Mouse (Mus musculus) stomach, embryonic 15.5 days (tissue): ENCODE measurements around the gene Gm42906. TPM values are rescaled to one million over a fixed set of nuclear protein-coding genes. Genes with fewer than 3 reads are reported as not detected.
A peak's percentile ranks its signal among the peaks of the same experiment; 100 is the strongest.

Experiments
- ATAC-seq: fragments of 200-750 bp; cut with Nextera tagmentation; 2 replicates; pipeline ENCODE4 v1.8.0; 2017; ENCODE audit warnings: low read depth, moderate number of reproducible peaks, moderate TSS enrichment; ENCODE audit not compliant: insufficient read depth, low FRiP score
- H3K27ac ChIP-seq: fragments of 300-500 bp; sonication (generic); 2 replicates; pipeline ENCODE4 v1.5.1; 2015; ENCODE audit warnings: mild to moderate bottlenecking, inconsistent platforms
- H3K27me3 ChIP-seq: fragments of 300-500 bp; sonication (generic); replicated peaks from 2 replicates; pipeline ENCODE4 v1.6.1; 2015; ENCODE audit warnings: inconsistent platforms
- H3K36me3 ChIP-seq: fragments of 300-500 bp; sonication (generic); 2 replicates; pipeline ENCODE4 v1.6.1; 2015; ENCODE audit warnings: inconsistent platforms
- H3K4me1 ChIP-seq: fragments of 300-500 bp; sonication (generic); 2 replicates; pipeline ENCODE4 v1.6.1; 2015; ENCODE audit warnings: inconsistent platforms
- H3K4me2 ChIP-seq: fragments of 300-500 bp; sonication (generic); 2 replicates; pipeline ENCODE4 v1.6.1; 2015; ENCODE audit warnings: mild to moderate bottlenecking, inconsistent platforms
- H3K4me3 ChIP-seq: fragments of 300-500 bp; sonication (generic); replicated peaks from 2 replicates; pipeline ENCODE4 v1.5.1; 2015; ENCODE audit warnings: inconsistent platforms
- H3K9ac ChIP-seq: fragments of 300-500 bp; sonication (generic); 2 replicates; pipeline ENCODE4 v1.6.1; 2015; ENCODE audit warnings: inconsistent platforms
- H3K9me3 ChIP-seq: fragments of 300-500 bp; sonication (generic); 2 replicates; pipeline ENCODE4 v1.6.1; 2016; ENCODE audit warnings: inconsistent platforms
- WGBS: fragments of 180-500 bp; shearing (Covaris S2); methylation state at CpG from one replicate; pipeline ENCODE4 v1.1.7; 2015; 5-methylcytosine and 5-hydroxymethylcytosine counted together
- polyA plus RNA-seq: library from polyadenylated mRNA; unstranded; fragments of >200 nt; fragmentation: Nextera tagmentation; extraction: Ambion mirVana; gene quantifications from 2 replicates; pipeline ENCODE4 v1.2.1, GENCODE M21; 2015

Gm42906 gene
- polyA plus RNA-seq, 1 experiment from 2014 or later, result not detected

DNA sequence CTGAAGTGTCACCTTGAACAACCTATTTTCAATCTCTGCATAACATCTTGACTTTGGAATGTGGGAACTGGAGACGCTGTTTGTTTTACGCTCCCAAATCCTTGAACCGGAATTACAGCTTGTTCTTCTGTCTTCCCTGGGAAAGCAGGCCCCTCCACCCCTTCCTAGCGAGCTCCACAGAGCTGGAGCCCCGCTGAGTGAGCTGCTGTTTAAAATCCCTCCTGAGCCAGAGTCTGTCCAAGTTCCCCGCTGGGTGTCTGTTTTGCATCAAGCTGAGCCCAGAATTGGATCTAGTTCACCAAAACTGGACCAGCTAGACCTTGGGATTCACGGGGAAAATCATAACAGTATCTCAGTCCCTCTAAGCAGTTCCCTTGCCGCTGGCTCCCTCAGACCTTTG lies 404.5 kb downstream of the Gm42906 start:
- no peaks in the 10 kb centered on the region for H3K36me3 ChIP-seq
- H3K27me3 ChIP-seq, result no peaks in the 10 kb centered on the region
- H3K4me3 ChIP-seq, result no peak overlapping the region
- peak overlapping the region; percentile 74 for H3K27ac ChIP-seq
- H3K9me3 ChIP-seq, result no peaks in the 10 kb centered on the region
- WGBS, result 16% methylated on average over 8 of the region's 8 CpGs
- peak overlapping the region; percentile 29; the same call in 1 of the 2 replicates for H3K4me2 ChIP-seq
- peaks cover 13% of the 10 kb centered on the region; the same call in 1 of the 2 replicates for H3K4me1 ChIP-seq
- no peak overlapping the region for H3K9ac ChIP-seq
- ATAC-seq, result peak; percentile 47; the same call in 1 of the 2 replicates

DNA sequence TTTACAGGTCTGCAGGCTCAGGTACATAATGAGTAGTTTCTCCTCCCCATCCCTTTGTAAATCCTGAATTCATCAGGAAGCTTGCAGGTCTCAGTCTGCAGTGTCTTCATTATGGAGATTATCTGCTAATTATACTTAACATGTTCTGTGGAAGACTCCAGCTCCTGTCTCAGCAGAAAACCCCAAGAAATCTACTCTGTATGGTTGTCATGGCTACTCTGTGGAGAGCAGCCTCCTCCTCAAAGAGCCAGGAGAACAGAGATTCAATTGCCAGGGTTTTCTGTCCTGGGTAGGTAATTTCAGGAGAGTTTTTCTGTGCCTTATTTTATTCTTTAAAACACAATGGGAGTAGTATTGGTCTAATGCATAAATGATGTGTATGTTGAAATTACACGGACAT lies 405.0 kb downstream of the Gm42906 start:
- Histone ChIP-seq H3K27me3 (no peaks in the 10 kb centered on the region), H3K4me3 (no peak overlapping the region), H3K4me2 (peak overlapping the region; percentile 29; the same call in 1 of the 2 replicates), H3K9ac (no peak overlapping the region), H3K27ac (peak overlapping the region; percentile 74), H3K4me1 (peaks cover 13% of the 10 kb centered on the region; the same call in 1 of the 2 replicates), H3K9me3 (no peaks in the 10 kb centered on the region), H3K36me3 (no peaks in the 10 kb centered on the region)
- ATAC-seq, result no peak
- WGBS, result 4% methylated on average over 1 of the region's 1 CpGs

DNA sequence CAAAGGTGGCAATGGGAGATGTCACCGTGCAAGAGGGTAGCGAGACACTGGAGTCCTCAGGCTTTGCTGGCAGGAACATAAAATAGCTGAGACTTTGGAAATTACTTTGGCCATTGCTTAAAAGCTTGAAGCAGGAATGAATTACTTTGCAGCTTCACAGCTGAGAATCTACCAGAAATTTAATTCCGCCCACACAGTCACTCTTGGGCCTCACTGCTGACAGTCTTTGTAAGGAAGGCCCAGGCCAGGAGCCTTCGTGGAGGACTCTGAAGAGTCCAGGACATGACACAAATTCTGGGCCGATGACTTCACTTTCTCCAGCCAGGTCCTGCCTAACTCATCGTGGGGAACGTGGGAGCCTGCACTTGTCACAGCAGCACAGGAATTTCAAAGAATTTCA lies 405.9 kb downstream of the Gm42906 start:
- H3K27me3 ChIP-seq, result no peaks in the 10 kb centered on the region
- ATAC-seq, result no peak
- whole genome bisulfite sequencing, result 69% methylated on average over 7 of the region's 7 CpGs
- no peak overlapping the region for H3K9ac ChIP-seq
- no peaks in the 10 kb centered on the region for H3K9me3 ChIP-seq
- H3K4me1 ChIP-seq, result peaks cover 13% of the 10 kb centered on the region; the same call in 1 of the 2 replicates
- H3K4me2 ChIP-seq, result no peak overlapping the region
- no peak overlapping the region for H3K27ac ChIP-seq
- no peak overlapping the region for H3K4me3 ChIP-seq
- H3K36me3 ChIP-seq, result no peaks in the 10 kb centered on the region

DNA sequence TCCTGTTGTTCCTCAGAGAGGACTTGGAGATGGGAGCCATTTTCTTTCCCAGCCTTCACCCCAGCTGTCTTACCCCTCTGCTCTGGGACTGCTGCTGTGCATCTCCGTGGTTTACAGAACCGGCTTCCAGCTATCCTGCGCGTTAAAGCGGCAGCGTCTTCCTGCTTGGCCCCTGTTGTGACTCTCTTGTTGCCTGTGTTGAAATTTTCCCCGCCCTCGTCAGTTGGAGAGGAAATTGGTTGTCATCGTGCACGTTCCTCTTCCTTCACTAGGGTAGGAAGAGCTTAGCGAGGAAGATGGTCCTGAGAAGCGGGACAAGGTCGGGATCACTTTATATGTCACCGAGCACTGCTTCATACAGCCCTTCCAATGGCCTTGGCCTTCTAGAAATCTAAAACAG lies 407.1 kb downstream of the Gm42906 start:
- WGBS, result 68% methylated on average over 14 of the region's 14 CpGs
- no peak overlapping the region for H3K4me3 ChIP-seq
- no peaks in the 10 kb centered on the region for H3K27me3 ChIP-seq
- ATAC-seq, result no peak
- H3K36me3 ChIP-seq, result no peaks in the 10 kb centered on the region
- no peaks in the 10 kb centered on the region for H3K9me3 ChIP-seq
- peaks cover 13% of the 10 kb centered on the region; the same call in 1 of the 2 replicates for H3K4me1 ChIP-seq
- H3K4me2 ChIP-seq, result no peak overlapping the region
- H3K27ac ChIP-seq, result no peak overlapping the region
- no peak overlapping the region for H3K9ac ChIP-seq

DNA sequence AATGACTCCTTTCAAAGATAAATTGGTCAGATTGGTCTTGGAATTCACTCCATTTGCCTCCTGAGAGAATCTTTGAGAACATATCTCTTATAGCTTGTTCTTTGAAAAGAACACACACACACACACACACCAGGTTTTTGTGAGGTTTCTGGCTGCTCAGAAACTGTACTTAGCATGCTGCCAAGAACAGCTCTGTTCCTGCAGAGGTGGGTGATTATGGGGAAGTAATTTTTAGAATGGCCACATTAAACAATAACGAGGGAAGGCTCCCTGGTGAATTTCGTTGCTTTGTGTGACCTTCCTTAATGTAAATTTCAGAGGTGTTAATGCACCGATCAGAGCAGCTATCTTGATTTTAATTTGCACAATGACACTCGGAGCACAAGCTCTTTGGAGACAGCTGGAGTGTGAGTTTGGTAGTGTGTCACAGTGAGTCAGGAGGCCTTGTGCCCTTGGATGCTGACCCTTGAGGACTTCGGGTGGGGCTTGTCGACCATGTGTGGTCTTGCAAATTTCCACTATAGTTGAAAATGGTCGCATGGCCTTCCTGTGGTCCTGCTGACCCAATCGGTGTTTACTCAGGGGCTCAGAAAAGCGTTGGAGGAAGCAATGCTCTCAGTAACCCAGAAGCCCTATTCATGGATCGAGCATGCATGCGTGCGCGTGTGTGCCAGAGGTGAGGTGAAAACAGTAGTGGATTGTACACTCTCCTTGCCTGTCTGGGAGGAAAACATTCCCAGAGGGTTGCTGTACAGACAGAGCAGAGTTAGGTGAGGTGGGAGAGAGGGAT lies 407.7 kb downstream of the Gm42906 start:
- H3K4me3 ChIP-seq, result no peak overlapping the region
- WGBS, result 59% methylated on average over 13 of the region's 13 CpGs
- no peak overlapping the region for H3K27ac ChIP-seq
- H3K4me2 ChIP-seq, result no peak overlapping the region
- no peak overlapping the region for H3K9ac ChIP-seq
- peaks cover 13% of the 10 kb centered on the region; the same call in 1 of the 2 replicates for H3K4me1 ChIP-seq
- ATAC-seq, result no peak
- no peaks in the 10 kb centered on the region for H3K27me3 ChIP-seq
- no peaks in the 10 kb centered on the region for H3K36me3 ChIP-seq
- H3K9me3 ChIP-seq, result no peaks in the 10 kb centered on the region

DNA sequence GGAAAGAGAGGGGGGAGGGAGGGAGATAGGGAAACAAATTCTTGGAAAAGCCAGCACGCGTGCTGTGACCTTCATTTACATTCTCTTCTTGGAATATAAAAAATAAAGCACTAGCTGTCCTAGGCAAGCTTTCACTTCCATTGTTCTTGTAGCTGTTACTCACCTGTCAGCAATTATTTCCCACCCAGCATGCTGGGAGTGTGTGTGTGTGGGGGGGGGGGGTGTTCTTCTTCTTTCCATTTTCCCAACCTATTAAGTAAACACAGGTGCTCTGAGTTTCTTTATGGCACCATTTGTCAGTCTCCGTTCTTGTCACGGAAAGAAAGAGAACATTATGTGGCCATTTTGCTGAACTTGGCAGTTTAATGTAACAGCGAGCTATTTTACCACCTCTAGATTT lies 409.0 kb downstream of the Gm42906 start:
- no peak for ATAC-seq
- Histone ChIP-seq H3K27me3 (no peaks in the 10 kb centered on the region), H3K9me3 (no peaks in the 10 kb centered on the region), H3K4me1 (0 out of 2 replicates have a peak, but pooled peaks cover 13% of the 10 kb centered on the region), H3K36me3 (no peaks in the 10 kb centered on the region), H3K27ac (peak overlapping the region; percentile 46), H3K9ac (no peak overlapping the region), H3K4me2 (no peak overlapping the region), H3K4me3 (no peak overlapping the region)
- WGBS, result 36% methylated on average over 5 of the region's 5 CpGs

DNA sequence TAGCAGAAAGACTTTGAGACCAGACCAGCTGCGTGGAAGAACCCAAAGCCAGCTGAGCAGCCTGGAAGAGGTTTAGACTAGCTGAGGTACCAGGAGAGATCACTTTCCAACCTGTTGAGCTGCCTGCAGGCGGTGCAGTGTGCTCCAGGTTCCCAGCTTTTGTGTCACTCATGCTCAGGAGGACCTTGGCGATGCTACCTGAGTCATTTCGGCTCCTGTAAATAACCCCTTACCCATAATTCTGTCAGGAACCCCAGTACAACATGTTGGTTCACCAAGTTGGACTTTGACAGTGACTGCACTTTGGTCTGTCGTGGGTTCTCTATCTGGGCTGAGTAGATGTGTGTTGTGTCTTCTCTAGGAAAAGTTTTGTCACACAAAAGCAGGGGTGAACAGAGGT lies 409.5 kb downstream of the Gm42906 start:
- Histone ChIP-seq H3K4me3 (no peak overlapping the region), H3K4me2 (no peak overlapping the region), H3K27me3 (no peaks in the 10 kb centered on the region), H3K9me3 (no peaks in the 10 kb centered on the region), H3K27ac (0 out of 2 replicates have a peak overlapping the region, but pooled peaks have one; percentile 12), H3K36me3 (no peaks in the 10 kb centered on the region), H3K4me1 (0 out of 2 replicates have a peak, but pooled peaks cover 10% of the 10 kb centered on the region), H3K9ac (no peak overlapping the region)
- WGBS, result 66% methylated on average over 5 of the region's 5 CpGs
- ATAC-seq, result no peak

Other genes with a start within 250 kb of the Gm42906 start
- gene Stard13, start 194.3 kb downstream of the Gm42906 start, polyA plus RNA-seq, result 17.8 and 21.7 TPM in 2 replicates
- gene Vmn2r18, start 177.9 kb upstream of the Gm42906 start, polyA plus RNA-seq, result 0.06 TPM in 1 of 2 replicates, not detected in the other
- 73.5 and 80.7 TPM in 2 replicates for gene Rfc3, start 223.1 kb upstream of the Gm42906 start, polyA plus RNA-seq